Mouse (Mus musculus) G1E (cell line): Measurements from ENCODE around the gene Tbc1d30. TPM values are rescaled to one million over a fixed set of nuclear protein-coding genes. Genes with fewer than 3 reads are reported as not detected.

Experiments
- ATAC-seq: 2 replicates; pipeline ENCODE4 v1.8.0; 2016; ENCODE audit warnings: mild to moderate bottlenecking; ENCODE audit not compliant: insufficient number of reproducible peaks, poor library complexity, low FRiP score, severe bottlenecking; ENCODE audit errors: extremely low read depth
- DNase-seq: peaks from one replicate; pipeline ENCODE4 v3.0.0; 2012; ENCODE audit warnings: low spot score
- H3K27me3 ChIP-seq: 2 replicates; pipeline ENCODE4 v1.6.1; 2012; ENCODE audit warnings: mild to moderate bottlenecking, low read length, inconsistent platforms; ENCODE audit not compliant: insufficient read depth
- H3K36me3 ChIP-seq: replicated peaks from 2 replicates; pipeline ENCODE3; 2012; ENCODE audit warnings: mild to moderate bottlenecking, inconsistent platforms
- H3K4me1 ChIP-seq: 2 replicates; pipeline ENCODE4 v1.6.1; 2012; ENCODE audit warnings: low read depth, low read length, inconsistent platforms, mixed read lengths; ENCODE audit not compliant: insufficient read depth
- H3K4me3 ChIP-seq: 2 replicates; pipeline ENCODE4 v1.5.1; 2012; ENCODE audit warnings: low read depth, mild to moderate bottlenecking, inconsistent platforms, low read length, moderate library complexity, mixed read lengths
- H3K9me3 ChIP-seq: replicated peaks from 2 replicates; pipeline ENCODE4 v1.6.1; 2012; ENCODE audit warnings: inconsistent platforms
- CTCF ChIP-seq: IDR thresholded peaks from 2 replicates; pipeline ENCODE4 v1.5.1; 2012; ENCODE audit warnings: low read depth, low read length, inconsistent platforms, mixed read lengths
- GATA1 ChIP-seq: IDR thresholded peaks from 2 replicates; pipeline ENCODE4 v1.6.1; 2012; ENCODE audit warnings: borderline replicate concordance, low read length, inconsistent platforms, mixed read lengths
- GATA2 ChIP-seq: IDR thresholded peaks from 2 replicates; pipeline ENCODE4 v1.6.1; 2012; ENCODE audit warnings: low read depth, low read length, inconsistent platforms, borderline replicate concordance
- POLR2AphosphoS5 ChIP-seq: IDR thresholded peaks from 2 replicates; pipeline ENCODE4 v1.6.1; 2012; ENCODE audit warnings: low read depth, low read length, inconsistent platforms; ENCODE audit not compliant: insufficient replicate concordance
- TAL1 ChIP-seq: conservative IDR thresholded peaks from 2 replicates; pipeline ENCODE4 v1.6.1; 2012; ENCODE audit warnings: low read depth, low read length, inconsistent platforms, mixed read lengths
- polyA plus RNA-seq: library from polyadenylated mRNA; stranded (reverse); fragments of >175 nt; gene quantifications from 2 replicates; pipeline ENCODE4 v1.2.3, GENCODE M21; 2012
- total RNA-seq, 2 experiments: library from RNA; stranded (forward) in 1 of 2; stranded (reverse) in 1 of 2; fragments of 200-1000 nt in 1 of 2; fragments of >200 nt in 1 of 2; fragmentation: Nextera tagmentation in 1 of 2; gene quantifications; 2 replicates each; pipeline ENCODE4 v1.2.3; 2014 to 2017

Gene Tbc1d30
- total and polyA plus RNA-seq, 3 experiments = under 0.01 TPM; not detected in 2

- DNase-seq (no peak), ATAC-seq (no peak)
- TF ChIP-seq POLR2AphosphoS5 (no peak), TAL1 (no peak), CTCF (no peak), GATA1 (no peak), GATA2 (no peak)
- H3K4me3 ChIP-seq = no peak overlapping the region
- no peaks in the 10 kb centered on the region for H3K27me3 ChIP-seq
- no peaks in the 10 kb centered on the region for H3K9me3 ChIP-seq
- no peaks in the 10 kb centered on the region for H3K36me3 ChIP-seq
- no peaks in the 10 kb centered on the region for H3K4me1 ChIP-seq
Measured at GRCm38 (mm10) chr10:121326167-121326566, 24.9 kb downstream of the Tbc1d30 start.

GRCm38 (mm10) chr10:121323493-121323892 lies 27.6 kb downstream of the Tbc1d30 start:
- no peak for DNase-seq
- Histone ChIP-seq H3K4me3 (no peak overlapping the region), H3K4me1 (no peaks in the 10 kb centered on the region), H3K36me3 (no peaks in the 10 kb centered on the region), H3K27me3 (no peaks in the 10 kb centered on the region), H3K9me3 (0 out of 2 replicates have a peak, but pooled peaks cover 4% of the 10 kb centered on the region)
- TF ChIP-seq GATA1 = no peak
- TF ChIP-seq POLR2AphosphoS5 = no peak
- no peak for TF ChIP-seq GATA2
- no peak for TF ChIP-seq TAL1
- no peak for TF ChIP-seq CTCF
- no peak for ATAC-seq

GRCm38 (mm10) chr10:121318397-121318950 lies 32.6 kb downstream of the Tbc1d30 start:
- ATAC-seq = no peak
- no peak for DNase-seq
- no peak overlapping the region for H3K4me3 ChIP-seq
- TF ChIP-seq GATA1 (no peak), CTCF (no peak), POLR2AphosphoS5 (no peak), GATA2 (no peak), TAL1 (no peak)
- no peaks in the 10 kb centered on the region for H3K27me3 ChIP-seq
- no peaks in the 10 kb centered on the region for H3K36me3 ChIP-seq
- no peaks in the 10 kb centered on the region for H3K4me1 ChIP-seq
- H3K9me3 ChIP-seq = peaks cover 18% of the 10 kb centered on the region

GRCm38 (mm10) chr10:121316361-121316760 lies 34.7 kb downstream of the Tbc1d30 start:
- TF ChIP-seq POLR2AphosphoS5 = no peak
- TF ChIP-seq GATA1 = no peak
- TF ChIP-seq CTCF = no peak
- TF ChIP-seq GATA2 = no peak
- no peak for TF ChIP-seq TAL1
- ATAC-seq (no peak), DNase-seq (no peak)
- H3K4me3 ChIP-seq = no peak overlapping the region
- peaks cover 24% of the 10 kb centered on the region for H3K9me3 ChIP-seq
- no peaks in the 10 kb centered on the region for H3K36me3 ChIP-seq
- no peaks in the 10 kb centered on the region for H3K4me1 ChIP-seq
- no peaks in the 10 kb centered on the region for H3K27me3 ChIP-seq

- Histone ChIP-seq H3K9me3 (peaks cover 29% of the 10 kb centered on the region), H3K36me3 (no peaks in the 10 kb centered on the region), H3K27me3 (no peaks in the 10 kb centered on the region), H3K4me3 (no peak overlapping the region), H3K4me1 (no peaks in the 10 kb centered on the region)
- DNase-seq = no peak
- ATAC-seq = no peak
- TF ChIP-seq GATA2 (no peak), GATA1 (no peak), TAL1 (no peak), POLR2AphosphoS5 (no peak)
Measured at GRCm38 (mm10) chr10:121315321-121316283, 35.5 kb downstream of the Tbc1d30 start.

- DNase-seq (no peak), ATAC-seq (no peak)
- Histone ChIP-seq H3K27me3 (no peaks in the 10 kb centered on the region; the same call in 1 of the 2 replicates), H3K36me3 (no peaks in the 10 kb centered on the region), H3K9me3 (peaks cover 38% of the 10 kb centered on the region), H3K4me3 (no peak overlapping the region), H3K4me1 (no peaks in the 10 kb centered on the region)
- TF ChIP-seq CTCF = no peak
- no peak for TF ChIP-seq POLR2AphosphoS5
- no peak for TF ChIP-seq GATA1
- no peak for TF ChIP-seq GATA2
- no peak for TF ChIP-seq TAL1
Measured at GRCm38 (mm10) chr10:121314186-121314585, 36.9 kb downstream of the Tbc1d30 start.
